Mouse (Mus musculus): ENCODE data around the gene Kansl2. TPM values are rescaled to one million over a fixed set of nuclear protein-coding genes. Genes with fewer than 3 reads are reported as not detected.

Kansl2 gene
- total RNA-seq, 2 experiments from 2014 or later = 4.9 to 17.1 TPM

DNA sequence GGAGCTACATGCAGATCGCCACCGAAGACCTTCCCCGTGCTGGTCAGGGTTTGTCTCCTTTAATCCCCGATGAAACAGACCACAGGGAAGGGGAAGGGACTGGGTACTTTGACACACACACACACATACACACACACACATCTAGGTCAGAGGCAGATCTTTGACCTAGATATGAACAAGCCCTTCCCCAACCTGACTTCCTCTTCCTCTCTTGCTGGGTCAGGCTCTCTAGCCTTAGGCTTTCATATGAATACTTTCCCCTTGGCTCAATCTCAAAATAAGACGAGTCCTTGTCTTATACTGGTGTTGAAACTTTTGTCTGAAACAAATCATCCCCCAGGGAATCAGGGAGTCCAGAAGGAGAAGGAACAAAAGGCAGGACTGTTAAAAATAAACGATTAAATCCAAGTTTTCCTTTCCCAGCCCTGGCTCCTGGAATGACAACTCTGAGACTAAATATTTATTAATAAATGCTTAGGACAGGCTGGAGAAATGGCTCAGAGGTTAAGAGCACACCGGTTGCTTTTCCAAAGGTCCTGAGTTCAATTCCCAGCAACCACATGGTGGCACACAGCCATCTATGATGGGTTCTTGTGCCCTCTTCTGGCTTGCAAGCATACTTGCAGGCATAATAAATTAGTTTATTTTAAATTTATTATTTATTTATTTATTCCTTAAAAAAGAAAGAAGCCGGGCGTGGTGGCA lies 27.7 kb downstream of the Kansl2 start:
- no peak for ATAC-seq (replicated peaks; ENCODE audit: low FRiP score, poor library complexity, severe bottlenecking)

- ATAC-seq (replicated peaks; ENCODE audit: low FRiP score, poor library complexity, severe bottlenecking) = peak; percentile 58
These were observed 29.6 kb downstream of the Kansl2 start for GRCm38 (mm10) chr15:98504514-98504913.

GRCm38 (mm10) chr15:98503317-98503716 lies 30.7 kb downstream of the Kansl2 start:
- ATAC-seq (replicated peaks; ENCODE audit: low FRiP score, poor library complexity, severe bottlenecking) = no peak

DNA sequence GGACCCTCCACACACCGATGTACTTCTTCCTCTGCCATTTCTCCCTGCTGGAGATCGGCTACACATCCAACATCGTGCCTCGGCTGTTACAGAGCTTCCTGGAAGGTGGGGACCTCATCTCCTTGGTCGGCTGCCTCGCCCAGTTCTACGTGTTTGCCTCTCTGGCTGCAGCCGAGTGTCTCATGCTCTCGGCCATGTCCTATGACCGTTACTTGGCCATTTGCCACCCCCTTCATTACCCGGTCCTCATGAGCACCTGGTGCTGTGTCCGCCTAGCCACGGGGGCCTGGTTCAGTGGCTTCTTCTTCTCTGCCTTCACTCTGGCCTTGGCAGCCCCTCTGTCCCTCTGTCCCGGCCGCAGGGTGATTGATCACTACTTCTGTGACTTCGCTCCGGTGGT lies 36.4 kb downstream of the Kansl2 start:
- ATAC-seq (replicated peaks; ENCODE audit: low FRiP score, poor library complexity, severe bottlenecking) = 0 out of 2 replicates have a peak, but pooled peaks have one; percentile 40

- no peak for ATAC-seq (replicated peaks; ENCODE audit: low FRiP score, poor library complexity, severe bottlenecking)
These were observed 42.0 kb downstream of the Kansl2 start, which contains the start of gene Olfr279 for GRCm38 (mm10) chr15:98492102-98492501. Gene Olfr279 (plus strand): TSS chr15:98492402.

DNA sequence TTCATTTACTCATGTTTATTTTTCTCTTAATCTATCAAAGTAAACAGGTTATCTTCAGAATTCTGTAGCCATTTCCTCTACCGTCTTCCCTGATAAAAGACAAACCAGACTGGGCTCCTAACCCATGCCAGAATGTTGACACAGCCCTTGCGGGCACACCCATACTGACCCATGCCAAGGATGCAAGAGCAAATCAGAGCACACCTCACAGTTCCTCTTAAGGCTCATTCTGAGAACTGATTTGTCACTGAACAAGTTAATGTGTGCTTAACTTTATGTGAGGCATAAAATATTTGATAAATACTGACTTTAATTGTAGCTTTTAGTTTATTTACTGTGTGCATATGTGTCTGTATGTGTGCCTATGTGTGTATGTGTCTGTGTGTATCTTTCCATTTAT lies 42.7 kb downstream of the Kansl2 start:
- no peak for ATAC-seq (replicated peaks; ENCODE audit: low FRiP score, poor library complexity, severe bottlenecking)

DNA sequence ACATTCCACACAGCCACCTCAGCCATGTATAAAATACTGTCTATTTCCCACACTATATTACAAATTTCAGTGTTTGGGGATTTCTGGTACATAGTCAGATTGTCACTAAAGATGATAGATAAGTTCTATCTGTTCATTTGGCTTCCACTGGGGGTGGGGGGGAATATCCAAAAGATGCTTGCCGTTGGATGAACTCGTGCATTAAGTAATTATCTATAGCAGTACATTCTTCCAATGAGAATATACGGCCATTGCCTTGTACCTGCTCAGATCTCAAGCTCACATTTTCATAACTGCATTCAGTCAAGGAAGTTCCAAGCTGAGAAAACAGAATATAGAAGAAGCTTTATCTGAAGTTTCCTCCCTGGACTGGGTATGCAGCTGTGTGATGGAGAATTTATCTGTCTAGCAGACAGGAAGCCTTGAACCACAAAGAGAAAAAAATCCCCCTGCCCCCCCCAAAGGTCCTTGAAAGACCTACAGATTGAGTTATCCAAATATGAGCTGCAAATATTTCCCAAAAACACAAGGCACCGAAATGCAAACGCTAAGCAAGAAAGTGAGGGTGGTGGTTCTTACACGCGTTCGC lies 47.5 kb downstream of the Kansl2 start:
- ATAC-seq (replicated peaks; ENCODE audit: low FRiP score, poor library complexity, severe bottlenecking) = no peak

DNA sequence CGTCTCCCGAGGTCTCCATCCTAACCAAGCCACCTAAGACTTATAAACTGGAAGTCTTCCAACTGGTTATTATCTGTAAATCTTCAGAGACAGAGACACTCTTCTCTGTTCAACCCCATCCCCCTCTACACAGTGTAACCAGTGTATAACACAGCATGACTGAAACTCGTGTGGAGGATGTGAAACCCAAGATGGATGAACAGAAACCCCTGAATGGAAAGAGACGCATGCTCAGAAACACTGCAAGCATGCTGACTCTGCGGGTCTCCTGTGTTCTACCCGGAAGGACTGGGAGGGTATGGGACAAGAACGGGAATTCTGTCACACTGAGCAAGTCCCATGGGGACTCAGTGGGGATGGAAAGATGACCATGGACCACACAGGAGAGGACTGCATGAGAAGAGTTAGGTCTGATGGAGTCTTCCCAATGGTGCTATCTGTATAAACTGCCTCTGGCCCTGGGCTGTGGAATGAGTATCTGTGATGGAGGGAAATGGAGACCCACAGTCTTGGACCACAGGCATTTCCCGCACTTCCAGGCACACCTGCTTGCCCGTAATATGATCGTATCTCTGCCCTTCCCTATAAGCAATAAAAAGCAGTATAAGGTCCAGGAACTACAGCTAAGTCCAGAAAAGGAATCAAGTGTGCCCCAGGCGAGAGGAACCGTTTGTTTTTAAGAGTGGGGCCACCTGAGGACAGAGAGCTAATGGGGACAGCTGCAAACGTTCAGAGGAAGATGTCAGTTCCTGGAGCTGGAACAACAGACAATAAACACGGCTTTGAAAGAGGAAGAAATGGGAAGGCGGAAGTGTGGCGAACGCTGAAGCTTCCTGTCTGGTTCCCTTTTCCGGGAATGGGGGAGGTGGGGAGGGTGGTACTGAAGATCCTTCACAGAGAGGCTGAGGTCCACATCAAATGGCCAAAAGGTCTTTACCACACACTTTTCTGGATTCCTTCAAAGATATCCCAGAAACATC lies 49.9 kb downstream of the Kansl2 start:
- no peak for ATAC-seq (replicated peaks; ENCODE audit: low FRiP score, poor library complexity, severe bottlenecking)

DNA sequence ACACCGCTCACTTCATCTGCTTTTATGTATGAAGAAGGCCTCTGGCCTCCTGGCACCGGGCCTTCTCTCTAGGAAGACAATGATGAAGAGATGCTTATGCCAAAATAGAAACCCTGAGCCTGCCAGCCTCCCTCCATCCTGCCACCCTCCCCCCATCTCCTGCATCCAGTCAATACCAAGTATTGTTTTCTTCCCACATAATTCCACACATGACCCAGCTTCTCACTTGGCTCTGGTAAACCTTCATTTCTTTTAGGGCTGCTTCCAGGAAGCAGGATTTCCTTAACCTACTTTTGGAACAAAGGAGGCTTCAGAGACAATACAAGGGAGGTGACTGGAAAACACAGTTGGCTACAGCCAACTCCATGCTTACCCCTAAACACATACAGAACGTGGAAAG lies 51.4 kb downstream of the Kansl2 start, which contains the start of gene Lalba:
Lalba (minus strand) TSS at position 21 of the 400 bp plus-strand sequence.
- ATAC-seq (replicated peaks; ENCODE audit: low FRiP score, poor library complexity, severe bottlenecking) = no peak

- no peak for ATAC-seq (replicated peaks; ENCODE audit: low FRiP score, poor library complexity, severe bottlenecking)
These were observed 54.4 kb downstream of the Kansl2 start for GRCm38 (mm10) chr15:98479568-98480102.

DNA sequence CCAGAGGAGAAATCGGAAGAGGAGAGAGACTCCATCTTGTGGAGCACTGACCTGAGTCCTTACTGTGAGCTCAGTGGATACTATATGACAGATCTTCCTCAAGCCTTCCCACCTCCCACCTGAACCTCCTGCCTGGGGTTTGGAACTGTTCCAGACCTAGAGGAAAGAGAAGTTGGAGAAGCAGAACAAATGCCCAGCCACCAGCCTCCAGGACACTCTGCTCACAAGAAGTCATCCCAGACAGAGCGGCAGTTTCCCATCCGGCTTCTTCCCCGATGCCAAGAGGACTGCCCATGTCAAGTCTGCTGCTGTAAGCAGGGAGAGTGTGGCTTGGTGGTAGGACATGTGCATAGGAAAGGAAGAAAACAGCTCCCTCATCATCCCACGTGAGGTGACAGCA lies 57.8 kb downstream of the Kansl2 start:
- ATAC-seq (replicated peaks; ENCODE audit: low FRiP score, poor library complexity, severe bottlenecking) = no peak

DNA sequence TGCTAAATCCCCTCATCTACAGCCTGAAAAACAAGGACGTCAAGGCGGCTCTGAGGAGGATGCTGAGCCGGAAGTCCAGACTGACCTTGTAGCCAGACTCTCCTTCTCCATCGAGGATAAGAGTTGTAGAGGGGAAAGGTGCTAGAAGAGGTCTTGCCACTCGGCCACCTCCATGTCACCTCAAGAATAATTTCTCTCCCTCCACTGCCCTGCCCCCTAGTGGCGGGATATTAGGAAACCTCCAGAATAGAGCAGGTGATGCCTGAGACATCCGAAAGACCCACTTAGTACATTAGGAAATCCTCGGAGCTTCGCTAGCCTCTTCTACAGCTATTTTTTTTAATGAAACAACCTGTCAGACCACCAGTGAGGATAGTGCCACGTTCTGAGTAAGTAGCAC lies 58.7 kb downstream of the Kansl2 start:
- ATAC-seq (replicated peaks; ENCODE audit: low FRiP score, poor library complexity, severe bottlenecking) = peak; percentile 53; the same call in 1 of the 2 replicates

DNA sequence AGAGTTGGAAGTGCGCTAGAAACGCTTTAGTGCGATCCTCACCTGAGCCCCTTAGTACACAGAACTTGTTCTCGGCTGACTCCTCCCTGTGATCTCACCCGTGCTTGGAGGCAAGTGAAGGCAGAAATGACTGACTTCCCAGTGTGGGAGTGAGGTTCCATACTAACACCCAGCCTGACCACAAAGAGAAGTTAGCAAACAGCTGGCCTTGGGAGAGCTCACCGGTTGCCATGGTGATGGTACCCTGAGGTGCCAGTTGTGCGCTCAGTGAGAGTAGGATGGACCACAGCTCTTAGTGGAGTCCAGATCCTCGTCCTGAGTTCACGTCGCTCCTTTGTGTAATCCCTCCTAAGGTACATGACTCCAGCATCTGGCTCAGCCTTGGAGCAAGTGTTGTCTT lies 59.1 kb downstream of the Kansl2 start:
- ATAC-seq (replicated peaks; ENCODE audit: low FRiP score, poor library complexity, severe bottlenecking) = no peak

GRCm38 (mm10) chr15:98471539-98471938 lies 62.5 kb downstream of the Kansl2 start:
- no peak for ATAC-seq (replicated peaks; ENCODE audit: low FRiP score, poor library complexity, severe bottlenecking)

DNA sequence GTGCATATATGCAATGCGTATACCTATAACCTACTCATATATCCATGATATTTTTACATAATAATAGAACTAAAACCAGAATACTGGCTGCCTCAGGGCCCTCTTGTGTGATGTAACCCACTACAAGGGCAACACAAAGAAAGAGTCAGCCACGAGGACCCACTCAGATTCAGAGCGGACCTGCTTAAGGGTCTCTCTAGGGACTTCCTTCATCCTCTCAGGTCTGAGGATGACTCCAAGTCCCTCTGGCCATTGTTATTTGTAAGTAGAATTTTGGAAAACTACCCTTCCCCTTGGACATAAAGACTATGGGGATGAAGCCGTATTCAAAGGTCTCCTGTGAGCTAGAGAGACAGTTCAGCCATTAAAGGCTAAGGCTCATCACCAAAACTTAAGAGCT lies 64.5 kb downstream of the Kansl2 start, which contains the start of gene OR5BS1P:
OR5BS1P (plus strand) TSS at position 301 of the 400 bp plus-strand sequence.
- ATAC-seq (replicated peaks; ENCODE audit: low FRiP score, poor library complexity, severe bottlenecking) = no peak

Other genes with a start within 250 kb of the Kansl2 start
- gene Zfp641, start 238.1 kb downstream of the Kansl2 start, total RNA-seq (2015; ENCODE audit: low replicate concordance) = not detected in 2 replicates
- 0.17 and 0.56 TPM in 2 replicates for gene Zfp641, start 238.1 kb downstream of the Kansl2 start, total RNA-seq (2017; ENCODE audit: low replicate concordance)
- gene Olfr285, start 216.9 kb downstream of the Kansl2 start, total RNA-seq (2015; ENCODE audit: low replicate concordance) = not detected in 2 replicates
- not detected in 2 replicates for gene Olfr285, start 216.9 kb downstream of the Kansl2 start, total RNA-seq (2017; ENCODE audit: low replicate concordance)
- gene Olfr284, start 193.3 kb downstream of the Kansl2 start, total RNA-seq (2015; ENCODE audit: low replicate concordance) = not detected in 2 replicates
- gene Olfr284, start 193.3 kb downstream of the Kansl2 start, total RNA-seq (2017; ENCODE audit: low replicate concordance) = not detected in 2 replicates
- not detected in 2 replicates for gene Olfr283, start 153.3 kb downstream of the Kansl2 start, total RNA-seq (2015; ENCODE audit: low replicate concordance)
- not detected in 2 replicates for gene Olfr283, start 153.3 kb downstream of the Kansl2 start, total RNA-seq (2017; ENCODE audit: low replicate concordance)
- gene Olfr282, start 103.0 kb downstream of the Kansl2 start, total RNA-seq (2015; ENCODE audit: low replicate concordance) = not detected in 2 replicates
- not detected in 2 replicates for gene Olfr282, start 103.0 kb downstream of the Kansl2 start, total RNA-seq (2017; ENCODE audit: low replicate concordance)
- not detected in 2 replicates for gene Olfr281, start 81.7 kb downstream of the Kansl2 start, total RNA-seq (2015; ENCODE audit: low replicate concordance)
- gene Olfr281, start 81.7 kb downstream of the Kansl2 start, total RNA-seq (2017; ENCODE audit: low replicate concordance) = not detected in 2 replicates
- gene OR5BS1P, start 64.4 kb downstream of the Kansl2 start, total RNA-seq (2015; ENCODE audit: low replicate concordance) = not detected in 2 replicates
- not detected in 2 replicates for gene OR5BS1P, start 64.4 kb downstream of the Kansl2 start, total RNA-seq (2017; ENCODE audit: low replicate concordance)
- not detected in 2 replicates for gene Lalba, start 51.5 kb downstream of the Kansl2 start, total RNA-seq (2015; ENCODE audit: low replicate concordance)
- not detected in 2 replicates for gene Lalba, start 51.5 kb downstream of the Kansl2 start, total RNA-seq (2017; ENCODE audit: low replicate concordance)
- not detected in 2 replicates for gene Olfr279, start 41.9 kb downstream of the Kansl2 start, total RNA-seq (2015; ENCODE audit: low replicate concordance)
- 0.17 TPM in 1 of 2 replicates, not detected in the other for gene Olfr279, start 41.9 kb downstream of the Kansl2 start, total RNA-seq (2017; ENCODE audit: low replicate concordance)
- gene Ccnt1, start 36.7 kb upstream of the Kansl2 start, total RNA-seq (2015; ENCODE audit: low replicate concordance) = 23.8 and 41.1 TPM in 2 replicates
- 37.2 and 38.3 TPM in 2 replicates for gene Ccnt1, start 36.7 kb upstream of the Kansl2 start, total RNA-seq (2017; ENCODE audit: low replicate concordance)
- gene 4930415O20Rik, start 36.7 kb upstream of the Kansl2 start, total RNA-seq (2015; ENCODE audit: low replicate concordance) = not detected in 2 replicates
- not detected in 2 replicates for gene 4930415O20Rik, start 36.7 kb upstream of the Kansl2 start, total RNA-seq (2017; ENCODE audit: low replicate concordance)
- 4.8 and 26.8 TPM in 2 replicates for gene Adcy6, start 75.8 kb upstream of the Kansl2 start, total RNA-seq (2015; ENCODE audit: low replicate concordance)
- 33.2 and 42.9 TPM in 2 replicates for gene Adcy6, start 75.8 kb upstream of the Kansl2 start, total RNA-seq (2017; ENCODE audit: low replicate concordance)
- gene Cacnb3, start 96.6 kb upstream of the Kansl2 start, total RNA-seq (2015; ENCODE audit: low replicate concordance) = not detected in 2 replicates
- gene Cacnb3, start 96.6 kb upstream of the Kansl2 start, total RNA-seq (2017; ENCODE audit: low replicate concordance) = not detected in 2 replicates
- 9.4 and 10.4 TPM in 2 replicates for gene Ddx23, start 128.6 kb upstream of the Kansl2 start, total RNA-seq (2015; ENCODE audit: low replicate concordance)
- gene Ddx23, start 128.6 kb upstream of the Kansl2 start, total RNA-seq (2017; ENCODE audit: low replicate concordance) = 32.3 and 40.2 TPM in 2 replicates
- gene Rnd1, start 143.2 kb upstream of the Kansl2 start, total RNA-seq (2015; ENCODE audit: low replicate concordance) = 4.4 TPM in 1 of 2 replicates, not detected in the other
- gene Rnd1, start 143.2 kb upstream of the Kansl2 start, total RNA-seq (2017; ENCODE audit: low replicate concordance) = 0.42 and 2.2 TPM in 2 replicates
- not detected in 2 replicates for gene Ccdc65, start 173.9 kb upstream of the Kansl2 start, total RNA-seq (2015; ENCODE audit: low replicate concordance)
- not detected in 2 replicates for gene Ccdc65, start 173.9 kb upstream of the Kansl2 start, total RNA-seq (2017; ENCODE audit: low replicate concordance)
- 1.2 TPM in 1 of 2 replicates, not detected in the other for gene Fkbp11, start 193.9 kb upstream of the Kansl2 start, total RNA-seq (2015; ENCODE audit: low replicate concordance)
- 0.84 and 1.0 TPM in 2 replicates for gene Fkbp11, start 193.9 kb upstream of the Kansl2 start, total RNA-seq (2017; ENCODE audit: low replicate concordance)
- gene Arf3, start 228.9 kb upstream of the Kansl2 start, total RNA-seq (2015; ENCODE audit: low replicate concordance) = 7.1 and 8.4 TPM in 2 replicates
- 4.6 and 8.1 TPM in 2 replicates for gene Arf3, start 228.9 kb upstream of the Kansl2 start, total RNA-seq (2017; ENCODE audit: low replicate concordance)
- gene Wnt10b, start 243.9 kb upstream of the Kansl2 start, total RNA-seq (2015; ENCODE audit: low replicate concordance) = 1.0 TPM in 1 of 2 replicates, not detected in the other
- gene Wnt10b, start 243.9 kb upstream of the Kansl2 start, total RNA-seq (2017; ENCODE audit: low replicate concordance) = not detected in 2 replicates

All from erythroblast, adult 5-6 weeks (primary cell).